Mouse (Mus musculus) WW6 (cell line): ENCODE data around the gene Pxn.
A peak's percentile ranks its signal among the peaks of the same experiment; 100 is the strongest.

ENCODE experiments used
- DNase-seq: peaks from one replicate; pipeline ENCODE4 v3.0.0-alpha.2; 2013; ENCODE audit warnings: low read depth, low spot score

The Pxn gene

DNA sequence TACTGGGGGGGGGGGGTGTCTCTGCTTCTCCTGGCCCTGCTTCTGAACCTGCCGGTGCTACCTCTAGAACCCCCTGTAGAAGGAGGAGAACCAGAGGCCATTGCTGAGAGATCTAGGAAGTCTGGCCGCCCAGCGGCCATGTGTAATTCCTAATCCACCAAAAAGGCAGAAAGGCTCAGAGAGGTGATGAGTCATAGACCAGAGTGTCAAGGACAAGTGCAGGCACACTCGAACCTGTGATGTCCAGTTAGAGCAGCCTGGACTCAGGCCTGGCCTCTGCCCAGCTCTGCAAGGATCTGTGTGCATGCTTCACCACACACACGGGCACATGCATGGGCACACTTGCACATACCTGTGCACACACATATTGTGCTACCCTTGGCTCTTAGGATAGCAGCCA is 21.7 kb downstream of the Pxn start:
- no peak for DNase-seq

DNA sequence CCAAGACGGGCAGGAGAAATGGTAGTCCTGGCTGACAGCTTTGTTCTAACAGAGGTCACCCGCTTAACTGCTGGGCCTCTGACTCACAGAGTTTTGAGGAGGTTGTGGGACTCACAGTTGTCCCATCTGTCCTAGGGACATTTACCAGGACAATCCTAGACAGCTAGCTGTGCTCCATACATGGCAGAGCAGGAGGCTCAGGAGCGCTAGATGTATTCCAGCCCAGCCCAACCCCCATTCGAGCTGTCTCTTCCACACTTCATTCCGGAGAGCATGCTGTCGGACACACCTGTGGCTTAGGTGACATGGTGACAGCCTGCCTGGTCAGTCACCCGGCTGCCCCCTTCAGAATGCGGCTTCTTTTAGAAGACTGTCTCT is 22.9 kb downstream of the Pxn start:
- no peak for DNase-seq

DNA sequence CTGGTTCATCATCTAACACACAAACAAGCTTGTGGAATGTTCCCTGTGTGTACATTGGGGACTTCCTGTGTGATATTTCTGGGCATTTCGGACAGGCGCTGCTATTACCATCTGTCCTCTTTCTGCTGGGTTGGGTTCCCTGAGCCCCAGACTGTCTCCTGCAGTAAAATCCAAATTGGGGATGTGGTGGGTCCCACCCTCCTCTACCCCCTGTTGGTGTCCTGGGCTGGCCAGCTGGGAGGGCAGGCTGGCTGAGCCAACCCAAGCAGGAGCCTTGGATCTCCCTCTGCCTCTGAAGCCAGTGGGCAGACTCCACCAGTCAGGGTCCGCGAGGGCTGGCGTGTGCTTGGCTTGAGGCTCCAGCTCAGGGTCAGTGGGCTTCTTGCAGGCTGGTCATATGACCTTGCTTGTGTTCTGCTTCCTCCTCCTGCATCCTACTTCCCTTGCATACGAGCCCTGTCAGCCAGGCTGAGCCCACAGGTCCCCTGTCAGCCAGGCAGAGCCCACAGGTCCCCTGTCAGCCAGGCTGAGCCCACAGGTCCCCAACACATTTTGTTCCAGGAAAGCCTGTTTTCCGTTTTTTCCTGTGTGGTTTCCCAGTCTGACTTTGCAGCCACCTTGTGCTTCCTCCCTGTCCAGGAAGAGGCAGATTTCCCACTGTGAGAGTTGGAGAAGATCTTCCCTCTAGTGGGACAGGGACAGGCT is 23.4 kb downstream of the Pxn start:
- DNase-seq = no peak

DNA sequence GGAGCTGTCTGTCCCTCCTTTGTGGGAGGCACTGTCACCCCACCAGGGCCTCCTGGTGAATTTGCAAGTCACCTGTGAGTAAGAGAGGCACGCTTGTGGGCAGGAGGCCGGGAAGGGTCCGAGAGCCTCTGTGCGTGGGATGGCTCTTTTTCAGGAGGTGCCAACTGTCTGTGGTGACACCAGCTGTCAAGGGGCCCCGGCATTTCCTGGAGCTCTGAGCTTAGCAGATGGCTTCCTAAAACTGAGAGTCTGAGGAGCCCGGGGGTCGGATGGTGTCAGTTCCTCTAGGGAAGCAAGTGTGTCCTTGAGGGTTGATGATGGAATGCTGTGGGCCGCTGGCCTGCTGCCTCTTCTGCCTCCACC is 24.0 kb downstream of the Pxn start:
- no peak for DNase-seq

DNA sequence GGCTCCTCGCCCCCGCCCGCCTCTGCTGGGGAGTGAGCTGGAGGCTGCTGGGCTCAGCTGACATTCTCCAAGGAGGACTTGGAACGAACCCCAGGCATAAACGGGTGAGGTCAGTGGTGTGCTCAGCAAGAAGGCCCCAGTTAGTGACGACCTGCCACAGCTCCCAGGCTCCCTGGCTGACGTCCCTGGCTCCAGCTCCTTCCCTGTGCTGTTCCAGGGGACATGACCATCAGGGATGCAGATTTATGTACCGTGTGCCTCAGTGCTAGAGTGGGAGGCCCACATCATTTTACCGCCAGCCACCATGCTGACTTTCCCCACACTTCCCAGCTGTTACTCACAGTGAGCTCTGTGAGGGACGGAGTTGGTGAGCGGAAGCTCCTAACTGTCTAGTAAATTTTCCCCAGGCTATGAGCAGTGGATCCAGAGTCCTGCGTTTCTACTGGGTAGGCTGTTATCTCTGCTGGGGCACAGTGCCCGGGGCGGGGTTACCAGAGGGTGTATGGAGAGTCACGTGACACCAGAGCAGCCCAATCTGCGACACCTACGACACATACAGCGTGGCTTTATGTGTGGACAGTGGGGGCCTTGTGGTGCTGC is 25.3 kb downstream of the Pxn start:
- DNase-seq = no peak

DNA sequence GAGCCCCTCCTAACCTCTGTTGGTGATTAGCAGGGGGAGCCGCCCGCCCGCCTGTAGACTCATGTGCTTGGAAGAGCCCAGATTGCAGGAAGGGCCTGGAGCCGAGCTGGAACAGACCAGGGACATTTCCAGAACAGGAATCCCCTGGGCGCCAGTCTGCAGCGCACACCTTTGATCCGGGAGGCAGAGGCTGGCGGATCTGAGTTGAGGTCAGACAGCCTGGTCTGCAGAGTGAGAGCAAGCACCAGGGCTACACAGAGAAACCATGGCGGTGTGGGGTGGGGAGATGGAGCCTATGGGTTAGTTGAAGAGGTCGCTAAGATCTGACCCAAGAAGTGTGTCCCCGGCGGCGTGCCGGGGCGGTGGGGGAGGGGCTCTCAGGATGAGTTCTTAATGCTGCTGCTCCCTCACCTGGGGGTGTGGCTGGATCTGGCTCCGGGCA is 27.8 kb downstream of the Pxn start:
- DNase-seq = no peak

DNA sequence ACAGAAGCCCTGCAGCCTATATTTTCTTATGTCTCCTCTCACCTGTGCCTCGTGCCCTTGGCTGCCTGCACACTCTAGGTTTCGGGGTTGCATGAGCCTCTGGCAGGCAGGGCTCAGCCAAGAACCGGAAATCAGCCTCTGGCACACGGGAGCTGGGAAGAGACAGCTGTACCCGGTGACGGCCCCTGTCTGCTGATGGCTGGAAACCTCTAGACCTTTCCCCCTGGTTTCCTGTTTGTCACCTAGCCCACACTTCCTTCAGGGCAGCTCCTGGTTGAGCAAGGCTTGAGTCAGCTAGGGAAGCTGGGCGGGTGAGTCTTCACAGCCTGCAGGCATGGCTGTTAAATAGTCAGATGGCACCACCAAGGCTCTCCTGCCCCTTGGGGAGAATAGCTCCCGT is 28.4 kb downstream of the Pxn start:
- no peak for DNase-seq

DNA sequence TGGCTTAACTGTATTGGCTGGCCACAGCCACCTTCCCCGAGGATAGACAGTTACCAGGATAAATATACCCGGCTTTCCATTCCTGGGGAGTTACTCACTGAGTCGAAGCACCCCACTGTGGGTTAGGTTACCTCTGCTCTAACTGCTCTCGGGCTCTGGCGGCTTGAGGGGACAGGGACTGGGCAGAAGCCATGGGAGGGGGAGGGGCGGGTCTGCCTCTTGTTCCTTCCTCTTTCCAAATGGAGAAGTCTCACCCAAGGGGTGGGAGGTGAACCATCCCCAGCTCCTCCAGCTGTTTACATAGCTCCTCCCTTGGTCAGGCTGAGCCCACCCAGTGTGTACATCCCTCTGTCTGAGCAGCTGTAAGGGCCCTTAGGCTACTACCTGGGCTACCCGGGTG is 29.2 kb downstream of the Pxn start:
- no peak for DNase-seq

DNA sequence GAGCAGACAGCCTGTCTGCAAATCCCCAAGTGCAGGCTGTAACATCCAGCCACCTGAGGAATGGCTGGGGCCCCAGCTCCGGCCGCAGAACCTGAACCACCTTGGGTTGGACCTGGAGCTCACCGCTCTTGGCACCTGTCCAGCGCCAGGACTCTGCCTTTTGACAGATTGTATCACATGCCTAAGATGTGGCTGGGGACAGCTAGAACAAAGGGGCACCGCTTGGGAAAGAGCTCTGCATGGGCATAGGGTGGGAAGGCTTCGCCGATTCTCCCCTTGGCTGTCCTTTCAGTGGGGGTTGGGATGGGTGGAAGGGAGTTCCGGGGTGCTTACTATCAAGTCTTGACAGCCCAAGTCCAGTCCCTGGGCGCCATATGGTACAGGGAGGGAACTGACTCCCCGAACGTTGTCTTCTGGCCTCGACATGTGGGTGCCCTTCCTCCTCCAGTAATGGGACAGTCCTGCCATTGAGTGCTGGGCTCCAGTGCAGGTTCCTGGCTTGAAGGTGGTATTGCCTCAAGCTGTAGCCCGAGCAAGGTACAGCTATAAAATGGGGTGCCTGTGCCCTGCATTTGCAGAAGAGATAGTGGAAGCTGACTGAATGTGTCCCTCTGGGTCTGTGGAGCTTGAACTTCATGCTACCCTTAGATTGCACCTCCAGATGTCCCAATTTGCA is 31.7 kb downstream of the Pxn start:
- no peak for DNase-seq

DNA sequence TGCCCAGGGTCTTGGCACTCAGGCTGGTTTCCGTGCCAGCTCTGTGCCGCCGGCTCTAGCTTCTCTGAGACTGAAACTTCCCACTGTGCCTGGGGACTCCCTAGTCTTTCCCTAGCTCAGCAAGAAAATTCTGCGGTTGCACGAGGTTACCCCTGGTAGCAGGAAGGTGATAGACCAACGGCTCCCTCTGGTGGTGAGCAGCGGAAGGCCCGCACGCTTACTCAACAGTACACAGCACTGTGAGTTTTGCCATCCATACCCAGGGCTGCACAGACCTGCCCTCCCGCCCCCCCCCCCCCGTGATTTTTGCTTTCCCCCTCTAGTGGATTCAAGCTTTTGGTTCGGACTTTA is 32.2 kb downstream of the Pxn start:
- peak; percentile 63 for DNase-seq

DNA sequence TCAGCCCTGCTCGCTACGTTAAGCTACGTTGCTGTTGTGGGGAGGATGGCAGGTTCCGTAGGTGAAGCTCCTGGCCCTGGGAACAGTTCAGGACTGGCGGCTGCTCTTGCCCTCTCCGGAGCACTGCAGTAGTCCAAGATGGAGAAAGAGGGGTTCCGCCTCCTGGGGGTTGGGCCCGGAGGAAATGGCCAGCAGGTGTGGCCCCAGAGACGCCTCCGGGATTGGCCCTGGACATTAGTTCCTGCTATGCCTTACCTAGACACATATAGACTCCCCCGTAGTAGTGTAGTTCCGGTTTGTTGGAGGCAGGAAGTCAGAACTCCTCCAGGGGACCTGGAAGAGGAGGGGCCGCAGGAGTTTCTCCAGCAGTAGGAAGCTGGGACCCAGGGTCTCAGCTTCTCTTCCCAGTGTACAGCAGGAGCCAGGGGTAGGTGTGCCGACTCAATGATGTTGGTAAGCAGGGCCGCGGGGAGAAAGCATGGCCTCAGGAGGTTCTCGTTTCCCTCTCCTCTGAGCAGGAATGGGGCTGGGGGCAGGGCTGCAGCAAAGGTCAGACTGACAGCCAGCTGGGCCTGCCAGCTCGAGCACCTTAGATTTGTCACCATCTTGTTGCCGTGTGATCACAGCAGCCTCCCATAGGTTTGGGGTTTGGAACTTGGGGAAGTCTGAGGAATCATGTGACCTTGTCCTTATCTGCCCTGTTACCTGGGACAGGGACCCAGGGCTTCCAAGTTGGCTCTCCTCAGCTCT is 36.3 kb downstream of the Pxn start:
- DNase-seq = no peak

DNA sequence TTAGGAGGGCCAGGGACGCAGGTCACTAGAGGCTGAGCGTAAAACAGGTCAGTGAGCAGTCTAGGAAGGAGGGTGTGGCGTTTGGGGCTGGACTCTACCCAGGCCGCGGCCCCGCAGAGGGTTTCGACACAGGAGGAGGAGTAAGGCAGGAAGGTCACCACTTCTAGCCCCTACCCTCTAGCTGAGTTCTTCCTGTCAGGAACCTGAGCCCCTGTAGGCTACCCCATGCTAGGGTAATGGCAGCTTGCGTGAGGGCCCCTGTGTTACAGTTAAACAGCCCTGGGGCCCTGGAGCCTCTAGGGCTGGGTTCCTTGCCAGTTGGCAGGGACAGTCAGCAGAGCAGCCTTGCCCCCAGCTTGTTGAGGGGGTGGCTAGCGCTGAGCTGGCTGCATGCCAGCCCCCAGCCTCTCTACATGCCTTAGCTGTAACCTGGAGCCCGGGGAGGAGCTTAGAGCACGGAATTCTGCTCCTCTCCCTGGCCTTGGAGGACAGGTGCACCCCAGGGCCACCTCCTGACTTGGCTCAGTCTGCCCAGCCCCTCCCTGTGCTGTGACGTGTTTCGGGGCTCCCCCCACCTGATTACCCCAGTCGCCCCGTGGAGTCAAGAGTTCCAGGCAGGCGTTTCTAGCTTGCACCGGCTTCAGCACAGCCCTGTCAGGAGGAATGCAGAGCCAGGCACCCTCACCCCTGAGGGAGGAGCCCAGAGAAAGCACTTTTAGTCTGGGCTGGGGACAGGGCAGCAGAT is 37.2 kb downstream of the Pxn start:
- no peak for DNase-seq

DNA sequence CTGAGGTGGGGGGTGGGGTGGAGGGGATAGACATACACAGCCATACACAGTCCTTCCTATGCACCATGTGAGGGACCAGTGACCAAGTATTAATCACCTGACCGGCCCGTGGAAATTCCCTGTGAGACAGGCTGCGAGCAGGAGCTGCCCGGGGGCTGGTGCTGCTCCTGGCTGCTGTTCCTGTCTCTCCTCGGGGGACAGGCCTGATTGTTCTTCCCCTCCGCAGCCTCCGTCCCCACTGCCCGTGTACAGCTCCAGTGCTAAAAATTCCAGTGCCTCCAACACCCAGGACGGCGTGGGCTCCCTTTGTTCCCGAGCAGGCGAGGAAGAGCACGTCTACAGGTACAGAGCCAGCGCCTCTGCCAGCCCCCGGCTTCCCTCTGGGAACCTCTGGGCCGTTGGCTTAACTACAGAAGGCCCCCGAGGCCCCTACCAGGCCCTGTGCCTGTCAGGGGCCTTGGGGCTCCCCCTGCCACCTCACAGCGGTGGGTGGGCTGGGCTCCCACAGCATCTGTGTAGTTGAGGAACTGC is 38.2 kb downstream of the Pxn start:
- no peak for DNase-seq

DNA sequence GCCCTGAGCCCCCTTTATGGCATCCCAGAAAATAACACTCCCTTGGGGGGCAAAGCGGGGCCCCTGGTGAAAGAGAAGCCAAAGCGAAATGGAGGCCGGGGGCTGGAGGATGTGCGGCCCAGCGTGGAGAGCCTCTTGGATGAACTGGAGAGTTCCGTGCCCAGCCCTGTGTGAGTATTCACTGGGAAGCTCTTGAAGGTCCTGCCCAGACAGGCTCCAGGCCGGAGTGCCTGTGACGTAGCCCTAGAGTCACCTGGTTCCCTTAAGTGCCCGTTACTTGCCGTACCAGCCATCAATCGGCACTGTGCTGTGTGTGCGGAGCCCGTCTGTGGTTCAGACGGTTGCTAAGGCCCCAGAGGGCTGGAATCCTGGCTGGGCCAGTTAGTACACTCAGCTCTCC is 39.2 kb downstream of the Pxn start:
- DNase-seq = no peak

DNA sequence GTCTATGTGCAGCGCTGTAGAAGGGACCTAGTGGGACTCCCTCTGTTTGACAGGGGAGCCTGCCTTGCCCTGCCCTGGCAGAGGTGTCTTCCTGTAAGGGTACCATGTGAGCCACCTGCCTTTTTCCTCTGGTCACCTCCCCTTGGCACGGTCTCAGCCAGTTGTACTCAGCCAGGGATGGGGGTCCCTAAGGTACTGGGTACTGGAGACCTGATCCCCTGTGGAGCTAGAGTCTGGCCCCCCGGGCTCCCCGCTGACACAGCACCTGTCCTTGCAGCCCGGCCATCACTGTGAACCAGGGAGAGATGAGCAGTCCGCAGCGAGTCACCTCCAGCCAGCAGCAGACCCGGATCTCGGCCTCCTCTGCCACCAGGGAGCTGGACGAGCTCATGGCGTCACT is 40.1 kb downstream of the Pxn start:
- no peak for DNase-seq

DNA sequence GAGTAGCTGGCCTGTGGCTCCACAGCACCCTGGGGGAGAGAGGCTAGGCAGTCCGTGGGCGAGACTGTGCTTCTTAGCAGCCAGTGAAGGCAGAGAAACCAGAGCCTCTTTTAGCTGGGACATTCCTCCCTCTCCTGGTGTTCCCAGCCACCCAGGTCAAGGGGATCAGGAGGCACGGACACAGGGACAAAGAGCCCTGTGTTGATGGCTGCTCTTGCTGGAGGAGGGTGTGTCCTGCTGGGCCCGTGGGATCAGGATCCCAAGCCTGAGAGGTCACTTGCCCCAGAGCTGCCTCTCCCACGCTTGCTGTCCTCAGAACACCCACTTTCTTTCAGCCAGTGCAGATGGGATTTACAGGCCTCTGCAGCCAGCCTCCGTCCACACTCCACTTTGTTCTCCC is 40.5 kb downstream of the Pxn start:
- no peak for DNase-seq

DNA sequence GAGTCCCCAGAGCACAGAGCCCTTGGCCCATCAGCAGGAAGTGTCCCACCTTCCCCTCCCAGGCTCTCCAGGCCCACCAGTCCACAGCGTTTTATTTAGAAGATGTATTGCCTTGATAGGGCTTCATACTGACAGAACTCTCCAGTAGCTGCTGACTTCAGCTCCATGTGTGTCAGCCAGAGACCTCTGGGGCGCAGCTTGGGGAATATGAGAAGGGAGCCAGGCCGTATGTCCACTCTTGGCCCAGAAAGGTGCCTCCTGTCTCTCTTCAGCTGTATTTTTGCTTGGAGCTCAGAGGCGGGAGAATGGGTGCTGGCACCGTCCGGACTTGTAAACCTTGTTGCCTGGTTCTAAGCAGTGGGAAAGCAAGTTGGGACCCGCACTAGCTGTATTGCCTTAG is 40.9 kb downstream of the Pxn start:
- DNase-seq = no peak

DNA sequence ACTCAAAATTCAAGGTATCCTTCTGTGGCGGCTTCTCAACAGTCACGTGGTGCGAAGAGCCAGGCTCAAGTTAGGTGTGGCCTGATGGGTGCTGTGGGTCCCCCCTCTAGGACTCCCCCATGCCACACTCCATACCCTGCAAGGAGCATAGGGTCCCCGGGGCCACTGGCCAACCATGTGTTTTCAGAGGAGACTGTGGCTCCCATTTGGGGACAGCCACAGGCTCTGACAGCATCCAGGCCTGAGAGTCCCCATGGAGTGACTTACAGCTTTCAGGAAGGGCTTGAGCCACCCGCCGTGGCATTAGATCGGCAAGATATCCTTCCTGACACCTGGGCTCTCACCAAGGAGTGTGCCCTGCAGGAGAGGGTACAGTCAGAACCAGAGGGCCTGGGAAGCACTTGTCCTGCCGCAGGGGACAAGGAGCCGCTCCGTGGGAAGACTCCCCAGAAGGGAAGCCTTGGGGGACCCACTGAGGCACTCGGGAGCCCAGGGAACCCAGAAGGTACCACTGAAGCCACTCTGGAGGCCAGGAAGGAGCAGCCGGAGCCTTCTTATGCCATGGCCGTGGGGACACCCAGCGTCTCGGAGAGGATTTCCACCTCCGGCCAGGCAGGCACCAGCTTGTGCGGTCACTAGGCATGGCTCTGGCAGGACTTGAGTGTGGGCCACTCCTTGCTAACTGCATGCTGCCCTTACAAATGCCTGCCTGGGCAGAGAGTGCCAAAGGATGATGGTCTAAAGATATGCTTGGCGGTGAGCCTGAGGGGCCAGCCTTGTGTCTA is 42.2 kb downstream of the Pxn start:
- no peak for DNase-seq

DNA sequence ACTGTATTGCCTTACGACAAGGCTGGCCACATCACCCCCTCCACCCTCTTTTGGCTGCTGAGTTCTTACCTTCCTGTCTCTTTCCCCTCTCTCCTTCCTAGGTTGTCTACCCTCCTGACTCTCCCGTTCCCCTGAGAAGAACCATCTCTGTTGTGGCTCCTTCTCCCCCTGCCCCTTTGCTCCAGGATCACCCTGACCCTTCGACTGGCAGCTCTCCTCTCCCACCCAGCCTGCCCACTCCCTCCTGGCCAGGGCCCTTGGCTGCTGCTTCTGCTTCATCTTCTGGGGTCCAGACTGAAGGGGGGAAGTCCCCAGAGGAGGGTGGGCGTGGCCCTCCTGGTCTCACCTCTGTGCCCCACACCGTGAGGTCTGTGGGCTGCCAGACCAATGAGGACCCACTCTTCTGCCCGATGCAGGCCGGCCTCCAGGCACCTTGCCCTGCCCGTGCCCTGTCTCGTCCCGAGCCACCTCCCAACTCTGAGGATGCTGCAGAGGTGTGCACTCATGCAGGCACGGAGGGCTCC is 44.1 kb downstream of the Pxn start:
- DNase-seq = no peak

DNA sequence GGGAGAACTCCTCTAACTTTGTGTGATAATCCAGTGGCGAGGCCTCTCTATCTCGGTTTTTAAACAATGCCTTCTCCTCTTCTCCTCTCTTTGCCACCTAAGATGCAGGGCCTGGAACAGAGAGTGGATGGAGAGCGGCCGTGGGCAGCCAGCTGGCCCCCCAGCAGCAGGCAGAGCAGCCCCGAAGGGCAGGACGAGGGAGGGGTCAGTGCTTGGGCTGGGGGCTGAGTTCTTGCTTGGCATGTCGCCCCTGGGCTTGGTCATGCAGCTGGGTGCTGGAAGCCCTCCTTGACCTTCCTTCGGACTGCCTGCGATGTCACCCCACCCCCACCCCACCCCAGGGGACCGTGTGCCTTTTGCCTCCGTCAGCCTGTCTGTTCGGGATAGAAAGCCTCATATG is 44.9 kb downstream of the Pxn start:
- DNase-seq = no peak

DNA sequence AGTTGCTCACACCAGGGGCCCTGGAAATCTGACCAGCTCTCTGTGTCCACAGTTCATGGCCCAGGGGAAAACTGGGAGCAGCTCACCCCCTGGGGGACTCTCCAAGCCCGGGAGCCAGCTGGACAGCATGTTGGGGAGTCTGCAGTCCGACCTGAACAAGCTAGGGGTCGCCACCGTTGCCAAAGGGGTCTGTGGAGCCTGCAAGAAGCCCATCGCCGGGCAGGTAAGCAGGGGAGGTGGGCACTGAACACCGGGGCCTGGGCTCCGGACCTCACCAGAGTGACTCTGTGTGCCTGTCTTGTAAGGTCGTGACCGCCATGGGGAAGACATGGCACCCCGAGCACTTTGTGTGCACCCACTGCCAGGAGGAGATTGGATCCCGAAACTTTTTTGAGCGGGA is 45.3 kb downstream of the Pxn start:
- DNase-seq = no peak
